Mouse (Mus musculus): ENCODE measurements around the gene Akap17b.
"Not testable (repeated sequence)": the region's sequence is repeated elsewhere in the genome, so short reads cannot be mapped to it uniquely, and the experiment has no call there.

The Akap17b gene

DNA sequence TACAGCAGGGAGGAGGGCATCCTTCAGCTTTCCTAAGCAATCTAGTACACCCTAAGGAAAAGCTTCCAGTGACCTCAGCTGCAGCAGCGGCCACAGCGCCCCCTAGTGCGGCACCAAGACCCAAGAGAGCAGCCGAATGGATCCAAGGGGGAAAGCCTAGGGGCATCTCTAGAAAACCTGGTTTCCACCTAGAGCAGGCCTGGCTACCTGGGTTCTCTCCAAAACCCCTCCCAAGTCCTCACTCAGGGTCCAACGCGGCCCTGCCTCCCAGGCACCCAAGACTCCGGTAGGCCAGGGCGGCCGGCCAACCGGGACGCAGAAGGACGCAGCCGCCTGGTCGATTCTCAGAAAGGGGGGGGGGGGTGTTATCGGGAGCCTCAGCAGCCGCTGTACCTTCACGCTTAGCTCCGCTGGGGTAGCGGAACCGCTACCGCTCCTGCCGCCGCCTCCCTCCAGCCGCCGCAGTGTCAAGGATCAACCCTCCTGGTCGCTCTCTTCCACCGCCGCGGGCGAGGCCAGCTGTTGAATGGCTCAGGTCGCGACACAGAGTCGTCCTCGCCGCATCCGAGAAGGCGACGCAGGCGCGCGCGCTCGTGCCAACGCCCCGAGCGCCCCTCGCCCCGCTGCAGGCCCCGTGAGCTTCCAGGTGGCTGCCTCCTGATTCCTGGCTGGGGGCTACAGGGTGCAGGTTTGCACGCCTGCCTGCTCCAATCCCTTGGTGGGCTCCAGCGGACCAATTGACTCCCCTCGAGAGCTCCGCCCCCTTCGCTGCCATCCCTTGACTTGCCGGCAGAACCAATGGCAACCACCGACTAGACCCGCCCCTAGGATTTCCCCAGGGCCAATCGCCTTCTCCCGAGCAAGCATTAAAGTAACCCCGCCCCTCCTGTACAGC lies at the start of gene Akap17b:
TSS of gene Akap17b (minus strand) at position 739 of the 895 bp plus-strand sequence.
- DNase-seq (ENCODE audit: low spot score in 2 of 2) = peak; percentile 79 to 81

DNA sequence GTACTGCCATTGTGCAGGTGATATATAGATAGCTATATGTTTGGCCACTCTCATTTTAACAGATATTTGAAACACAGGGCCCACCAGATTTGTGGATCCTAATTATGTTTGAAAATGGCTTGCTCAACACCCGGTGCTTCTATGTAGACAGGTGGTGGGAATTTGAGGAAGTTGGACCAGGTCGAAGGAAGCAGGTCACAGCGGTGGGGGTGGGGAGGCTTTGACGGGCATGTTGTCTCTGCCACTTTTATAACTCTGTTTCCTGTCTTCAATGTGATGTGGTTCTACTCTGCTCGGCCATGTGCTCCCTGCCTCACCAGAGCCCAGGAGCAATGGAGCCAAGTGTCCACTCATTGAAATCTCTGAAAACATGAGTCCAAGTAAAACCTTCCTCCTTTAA lies 46.2 kb upstream of the Akap17b start:
- DNase-seq (ENCODE audit: low spot score in 2 of 2) = no peak

DNA sequence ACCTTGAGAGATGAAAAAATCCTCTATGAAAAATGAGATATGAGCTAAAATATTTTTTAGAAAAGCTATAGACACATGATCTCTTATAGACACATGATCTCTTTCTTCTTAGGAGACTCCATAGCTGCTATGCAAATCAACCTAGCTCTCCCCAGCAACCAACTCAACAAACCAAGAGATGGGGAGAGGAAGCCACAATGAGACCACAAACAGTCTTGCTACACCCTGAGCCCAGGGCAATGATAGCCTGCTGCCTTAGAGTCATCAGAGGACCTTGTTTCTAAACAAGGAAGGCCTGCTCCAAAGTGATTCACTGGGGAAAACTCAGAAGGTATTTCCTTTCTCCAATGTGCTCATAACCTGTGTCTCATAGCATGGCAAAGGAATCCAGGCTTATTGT lies 44.5 kb upstream of the Akap17b start:
- no peak for DNase-seq (ENCODE audit: low spot score in 2 of 2)

DNA sequence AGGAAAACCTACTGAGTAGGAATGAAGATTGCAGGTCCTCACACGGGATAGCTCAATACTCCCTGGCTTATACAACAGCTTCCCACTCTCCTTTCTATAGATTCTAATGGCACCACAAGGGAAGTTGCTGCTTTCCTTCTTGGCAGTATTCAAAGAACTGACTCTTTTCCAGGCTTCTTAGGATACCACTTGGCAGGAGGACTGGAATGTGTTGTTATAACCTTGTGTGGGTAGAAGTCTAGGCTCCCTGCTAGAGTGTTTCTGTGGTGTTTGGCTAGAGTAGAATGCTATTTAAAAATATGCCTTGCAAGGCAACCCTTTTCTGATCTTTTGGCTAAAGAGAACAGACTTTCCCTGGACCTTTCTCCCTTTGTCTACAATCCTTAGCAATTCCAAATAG lies 31.6 kb upstream of the Akap17b start:
- DNase-seq (ENCODE audit: low spot score in 2 of 2) = no peak

DNA sequence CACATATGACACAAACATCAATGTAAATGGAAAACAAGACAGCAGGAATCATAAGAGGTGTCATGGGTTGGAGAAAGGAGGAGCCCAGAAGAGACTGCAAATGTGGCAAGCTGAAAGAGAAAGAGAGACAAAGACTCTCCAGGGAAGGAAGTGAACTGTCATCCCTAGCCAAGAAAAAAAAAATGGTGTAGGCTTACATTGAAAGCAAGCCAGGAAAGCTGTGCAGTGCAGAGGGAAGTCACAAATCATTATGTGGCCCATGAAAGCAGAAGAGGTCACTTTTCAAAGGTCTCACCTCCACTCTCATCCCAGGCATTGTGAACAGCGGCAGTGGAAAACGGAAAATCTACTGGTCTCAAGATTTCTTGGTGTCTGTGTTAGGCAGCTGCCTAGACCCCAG lies 27.5 kb upstream of the Akap17b start:
- no peak for DNase-seq (ENCODE audit: low spot score in 2 of 2)

DNA sequence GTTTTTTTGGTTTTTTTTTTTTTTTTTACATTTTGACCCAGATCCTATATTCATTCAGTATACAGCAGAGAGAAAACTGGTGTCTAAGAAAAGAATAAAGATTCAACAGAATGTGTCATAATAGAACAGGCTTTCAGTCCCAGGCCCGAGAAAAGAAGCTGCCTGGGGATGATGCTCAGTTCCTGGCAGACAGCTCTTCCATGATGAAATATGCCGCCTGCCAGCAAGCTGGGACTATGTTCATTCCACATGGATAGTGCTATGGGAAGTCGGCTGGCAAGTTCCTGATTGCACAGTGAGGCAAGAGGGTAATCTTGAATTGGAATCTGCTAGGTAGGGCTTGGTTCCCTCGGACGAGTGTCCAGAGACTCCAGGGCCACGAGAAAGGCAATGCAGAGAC lies 5.1 kb downstream of the Akap17b start:
- DNase-seq (ENCODE audit: low spot score in 2 of 2) = peak in 1 of 2 experiments; percentile 12

DNA sequence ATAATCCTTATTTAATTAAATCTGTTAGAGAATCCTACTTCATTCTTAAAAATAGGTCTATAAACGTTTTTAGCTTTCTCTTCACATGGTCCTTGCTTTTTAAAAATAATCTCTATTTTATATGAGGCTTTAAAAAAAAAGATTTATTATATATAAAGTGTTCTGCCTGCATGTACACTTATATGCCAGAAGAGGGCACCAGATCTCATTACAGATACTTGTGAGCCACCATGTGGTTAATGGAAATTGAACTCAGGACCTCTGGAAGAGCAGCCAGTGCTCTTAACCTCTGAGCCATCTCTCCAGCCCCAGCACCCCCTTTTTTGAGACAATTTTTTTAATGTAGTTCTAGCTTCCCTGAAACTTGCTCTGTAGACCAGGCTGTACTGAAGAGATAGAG lies 14.4 kb downstream of the Akap17b start:
- no peak for DNase-seq (ENCODE audit: low spot score in 2 of 2)

DNA sequence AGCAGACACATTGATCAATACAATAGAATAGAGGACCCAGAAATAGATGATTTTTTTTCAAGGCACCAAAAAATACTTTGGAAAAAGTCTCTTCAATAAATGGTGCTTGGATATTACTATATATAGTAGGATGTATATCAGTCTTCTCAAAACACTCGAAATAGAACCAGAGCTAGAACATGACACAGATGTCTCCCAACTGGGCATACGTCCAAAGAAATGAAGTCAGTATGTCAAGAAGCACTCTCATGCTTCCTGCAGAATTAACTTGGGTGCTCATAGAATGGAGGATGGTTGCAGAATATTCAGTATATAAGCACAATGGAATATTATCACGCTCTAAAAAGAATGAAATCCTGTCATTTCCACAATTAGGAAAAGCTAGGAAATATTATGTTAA lies 17.1 kb downstream of the Akap17b start:
- DNase-seq (ENCODE audit: low spot score in 2 of 2) = no peak

DNA sequence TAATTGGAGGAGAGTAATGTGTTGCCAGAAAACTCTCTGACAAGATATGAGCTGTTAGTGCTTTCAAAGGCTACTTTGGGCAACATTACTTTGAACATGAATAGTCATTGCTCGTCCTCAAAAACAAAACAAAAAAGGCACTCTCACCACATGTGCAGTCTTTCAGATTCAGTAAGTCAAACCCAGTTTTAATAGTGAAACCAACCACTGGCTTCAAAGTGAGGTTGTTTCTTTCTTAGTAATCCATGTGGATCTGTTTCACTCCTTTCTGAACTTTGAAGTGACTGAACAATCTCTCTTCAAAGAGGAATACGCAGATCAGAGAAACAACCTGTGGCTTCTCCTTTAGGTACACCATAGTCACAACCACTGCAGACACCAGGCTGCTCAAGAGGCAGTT lies 36.1 kb downstream of the Akap17b start:
- DNase-seq (ENCODE audit: low spot score in 2 of 2) = no peak

DNA sequence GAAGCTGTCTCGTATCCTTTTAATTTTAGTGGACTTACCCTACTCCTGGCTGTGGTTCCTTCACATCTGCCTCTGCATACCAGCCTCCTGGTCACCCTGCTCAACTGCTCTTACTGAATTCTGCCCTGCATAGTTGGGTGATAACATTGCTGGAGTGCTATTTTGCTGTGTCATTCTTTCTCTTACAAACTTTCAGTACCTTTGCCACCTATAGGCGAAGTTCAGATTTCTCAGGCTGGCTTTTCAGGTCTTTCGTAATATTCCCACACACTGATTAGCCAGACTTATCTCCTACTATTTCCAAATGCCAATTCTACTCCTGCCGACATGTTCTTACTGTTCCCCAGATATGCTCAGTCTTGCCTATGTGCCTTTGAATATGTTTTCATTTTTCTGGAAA lies 41.2 kb downstream of the Akap17b start:
- DNase-seq (ENCODE audit: low spot score in 2 of 2) = no peak

DNA sequence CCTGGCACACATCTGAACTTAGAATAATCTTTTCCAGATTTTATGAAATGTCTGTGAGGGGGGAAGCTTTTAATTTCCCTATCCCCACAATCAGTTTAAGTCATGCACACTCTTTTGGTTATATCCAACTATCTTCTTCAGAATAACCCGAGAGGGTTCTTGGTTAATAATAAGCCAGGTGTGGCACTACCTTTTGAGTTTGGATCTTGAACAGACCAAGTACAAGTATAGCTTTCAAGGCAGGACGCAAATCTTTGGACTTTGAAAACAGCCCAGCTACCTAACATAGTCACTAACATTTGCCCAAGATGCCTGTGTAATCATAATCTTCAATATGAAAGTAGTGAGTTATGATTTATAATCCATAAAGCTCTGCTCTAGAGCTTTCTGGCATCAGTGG lies 42.3 kb downstream of the Akap17b start:
- no peak for DNase-seq (ENCODE audit: low spot score in 2 of 2)

DNA sequence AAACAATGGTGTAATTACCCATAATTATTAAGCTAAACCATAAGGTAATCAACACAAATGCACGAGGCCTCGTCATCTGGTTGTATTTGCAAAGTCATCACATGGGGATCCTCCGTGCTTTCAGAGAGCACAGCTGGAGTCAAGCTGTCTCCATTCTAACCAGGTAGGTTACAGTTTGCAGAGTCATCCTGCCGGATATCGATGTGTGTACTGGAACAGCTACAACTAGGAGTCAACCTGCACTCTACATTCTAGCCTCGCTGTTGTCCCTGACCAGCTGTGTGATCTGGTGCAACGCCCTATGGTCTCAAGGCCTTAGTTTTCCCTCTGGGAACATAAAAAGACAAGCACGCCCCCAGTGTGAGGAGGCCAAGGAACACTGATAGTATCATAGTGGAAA lies 45.1 kb downstream of the Akap17b start:
- no peak for DNase-seq (ENCODE audit: low spot score in 2 of 2)

DNA sequence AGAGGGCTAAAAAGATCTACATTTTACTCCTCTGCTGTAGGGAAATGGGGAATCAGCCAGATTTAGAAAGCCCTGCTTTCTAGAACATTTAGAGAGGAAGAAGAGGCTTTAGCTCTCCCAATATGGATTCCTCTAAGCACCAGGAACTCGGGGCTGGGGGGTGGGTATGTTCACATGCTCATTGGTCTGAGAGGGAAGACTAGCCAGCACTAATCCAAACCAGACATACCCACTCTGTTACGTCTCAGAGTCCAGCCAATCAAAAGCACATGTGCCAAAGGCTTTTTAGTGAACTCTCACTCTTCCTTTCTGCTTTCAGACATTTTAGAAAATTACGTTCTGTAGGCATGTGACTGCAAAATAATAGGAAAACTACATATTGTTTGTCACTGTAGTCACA lies 45.5 kb downstream of the Akap17b start:
- DNase-seq (ENCODE audit: low spot score in 2 of 2) = no peak

DNA sequence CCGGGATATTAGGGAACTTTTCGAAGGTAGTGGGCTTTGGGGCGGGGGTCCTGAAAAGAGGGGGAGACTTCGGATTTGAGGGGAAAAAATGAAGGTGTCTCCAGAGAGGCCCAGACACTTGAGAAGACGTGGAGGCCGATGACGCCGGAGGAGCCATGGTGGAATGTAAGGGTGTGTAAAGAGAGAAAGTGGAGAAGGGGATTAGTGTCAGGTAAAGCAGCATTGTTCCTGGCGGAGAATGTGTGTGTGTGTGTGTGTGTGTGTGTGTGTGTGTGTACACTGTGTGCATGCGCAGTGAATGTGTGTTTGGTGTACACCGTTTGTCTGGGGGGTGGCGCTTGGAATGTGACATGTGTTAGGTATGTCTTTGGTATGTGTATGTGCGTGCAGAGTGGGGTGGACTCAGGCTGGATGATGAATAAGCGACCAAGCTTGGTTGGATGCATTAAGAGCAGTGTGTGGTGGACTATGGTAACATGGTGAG lies 46.3 kb downstream of the Akap17b start:
- peak; percentile 19 to 20 for DNase-seq (ENCODE audit: low spot score in 2 of 2)

DNA sequence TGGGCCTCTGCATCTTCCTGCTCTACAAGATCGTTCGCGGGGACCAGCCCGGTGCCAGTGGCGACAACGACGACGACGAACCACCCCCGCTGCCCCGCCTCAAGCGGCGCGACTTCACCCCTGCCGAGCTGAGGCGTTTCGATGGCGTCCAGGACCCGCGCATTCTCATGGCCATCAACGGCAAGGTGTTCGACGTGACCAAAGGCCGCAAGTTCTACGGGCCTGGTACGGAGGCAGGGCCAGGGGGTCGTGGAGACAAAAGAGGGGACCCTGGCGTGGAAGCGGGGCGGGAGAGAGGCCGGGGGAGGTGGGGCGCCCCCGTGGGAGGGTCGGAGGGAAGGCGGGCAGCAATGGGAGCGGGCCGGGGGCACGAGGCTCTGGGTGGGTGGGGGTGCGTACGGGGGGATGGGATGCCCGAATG lies 46.8 kb downstream of the Akap17b start:
- DNase-seq (ENCODE audit: low spot score in 2 of 2) = no peak

DNA sequence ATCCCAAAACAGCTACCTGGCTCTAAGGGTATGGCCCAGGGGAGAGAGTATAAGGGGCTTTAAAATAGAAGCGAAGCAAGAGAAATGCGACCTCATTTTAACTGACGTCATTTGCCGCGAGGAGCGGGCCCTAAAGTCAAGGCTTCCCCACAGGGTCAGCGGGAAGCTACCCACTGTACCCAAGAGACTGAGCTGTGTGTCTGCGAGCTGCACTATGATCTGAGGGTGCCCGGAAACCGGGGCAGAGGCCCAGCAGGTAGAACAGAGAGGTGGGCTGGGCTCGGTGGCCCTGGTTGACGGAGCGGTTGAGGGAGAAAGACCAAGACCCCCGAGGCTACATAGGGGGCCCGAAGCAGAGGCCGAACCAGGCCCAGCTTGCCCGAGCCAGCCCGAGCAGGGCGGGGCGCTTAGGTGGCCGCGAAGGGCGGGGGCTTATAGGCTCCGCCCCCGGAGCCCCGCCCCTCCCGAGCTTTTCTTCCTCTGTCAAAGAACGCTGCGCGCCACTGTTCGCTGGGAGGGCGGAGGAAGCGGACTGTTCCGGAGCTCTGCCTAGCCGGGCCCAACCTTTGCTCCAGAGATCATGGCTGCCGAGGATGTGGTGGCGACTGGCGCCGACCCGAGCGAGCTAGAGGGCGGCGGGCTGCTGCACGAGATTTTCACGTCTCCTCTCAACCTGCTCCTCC lies 47.3 kb downstream of the Akap17b start, which contains the start of gene Pgrmc1:
TSS of gene Pgrmc1 (plus strand) at position 500 of the 683 bp plus-strand sequence.
- peak; percentile 47 to 77 for DNase-seq (ENCODE audit: low spot score in 2 of 2)

DNA sequence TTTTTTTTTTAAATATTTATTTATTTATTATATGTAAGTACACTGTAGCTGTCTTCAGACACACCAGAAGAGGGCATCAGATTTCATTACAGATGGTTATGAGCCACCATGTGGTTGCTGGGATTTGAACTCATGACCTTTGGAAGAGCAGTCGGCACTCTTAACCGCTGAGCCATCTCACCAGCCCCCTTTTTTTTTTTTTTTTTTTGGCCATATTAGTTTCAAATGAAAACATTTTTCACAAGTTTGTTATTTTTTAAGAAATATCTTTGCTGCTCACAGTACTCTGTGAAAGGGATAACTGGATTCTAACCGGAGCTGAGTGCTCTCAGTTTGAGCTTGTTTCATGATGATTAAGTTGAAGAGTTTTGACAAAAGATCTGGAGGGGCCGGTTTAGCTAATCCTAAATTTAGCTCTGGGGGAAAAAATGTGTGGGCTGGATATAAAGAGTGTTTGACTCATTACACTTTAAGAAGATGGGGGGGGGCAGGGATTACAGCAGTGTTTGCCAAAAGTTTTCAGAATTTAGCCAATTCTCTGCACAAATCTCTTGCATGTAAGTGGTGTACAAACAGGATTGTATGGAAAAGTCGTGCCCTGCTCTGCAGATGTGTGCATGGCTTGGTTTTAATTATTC lies 48.6 kb downstream of the Akap17b start:
- DNase-seq (ENCODE audit: low spot score in 2 of 2) = not testable (repeated sequence)

DNA sequence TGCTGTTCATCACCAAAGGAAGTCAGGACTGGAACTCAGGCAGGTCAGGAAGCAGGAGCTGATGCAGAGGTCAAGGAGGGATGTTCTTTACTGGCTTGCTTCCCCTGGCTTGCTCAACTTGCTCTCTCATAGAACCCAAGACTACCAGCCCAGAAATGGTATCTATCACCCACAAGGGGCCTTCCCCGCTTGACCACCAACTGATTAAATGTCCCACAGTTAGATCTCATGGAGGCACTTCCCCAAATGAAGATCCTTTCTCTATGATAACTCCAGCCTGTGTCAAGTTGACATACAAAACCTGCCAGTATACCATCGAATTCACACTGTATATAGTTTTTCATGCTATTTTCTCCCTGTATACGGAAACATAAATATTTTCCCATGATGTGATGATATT lies 49.9 kb downstream of the Akap17b start:
- DNase-seq (ENCODE audit: low spot score in 2 of 2) = no peak

DNA sequence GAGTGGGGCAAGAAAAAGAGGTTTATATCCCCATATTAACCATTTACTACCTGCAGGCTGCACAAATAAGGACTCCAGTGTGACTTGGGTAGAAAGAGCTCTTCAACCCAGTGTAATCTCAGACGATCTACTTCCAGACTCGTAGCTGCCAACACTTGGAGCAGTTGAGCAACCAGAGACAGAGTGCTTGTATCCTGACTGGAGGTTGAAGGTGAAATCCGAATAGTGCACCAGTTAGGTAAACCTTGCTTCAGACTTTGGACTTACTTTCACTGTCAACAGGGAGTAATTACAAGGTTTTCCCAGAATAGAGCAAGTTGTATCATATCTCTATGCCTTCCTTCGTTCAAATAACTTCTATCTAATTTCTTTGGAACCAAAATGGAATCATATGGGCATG lies 53.7 kb downstream of the Akap17b start:
- DNase-seq (ENCODE audit: low spot score in 2 of 2) = no peak

DNA sequence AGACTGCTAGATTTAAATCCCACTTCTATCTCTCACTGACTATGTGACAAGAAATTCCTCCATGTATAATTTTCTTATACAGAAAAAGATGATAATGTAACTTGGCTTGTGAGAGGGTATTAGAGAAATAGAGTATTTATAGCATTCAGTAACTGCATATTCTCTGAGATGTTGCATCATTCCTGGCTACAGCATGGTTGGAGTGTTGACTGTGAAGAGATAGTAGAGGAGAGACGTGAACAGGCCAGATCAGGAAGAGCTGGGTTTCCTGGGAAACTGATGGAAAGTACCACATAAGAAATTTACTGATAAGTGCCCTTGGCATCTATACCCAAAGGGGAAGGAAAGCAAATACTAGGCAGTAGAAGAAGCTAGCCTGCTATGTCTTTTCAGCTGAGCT lies 54.1 kb downstream of the Akap17b start:
- DNase-seq (ENCODE audit: low spot score in 2 of 2) = no peak

DNA sequence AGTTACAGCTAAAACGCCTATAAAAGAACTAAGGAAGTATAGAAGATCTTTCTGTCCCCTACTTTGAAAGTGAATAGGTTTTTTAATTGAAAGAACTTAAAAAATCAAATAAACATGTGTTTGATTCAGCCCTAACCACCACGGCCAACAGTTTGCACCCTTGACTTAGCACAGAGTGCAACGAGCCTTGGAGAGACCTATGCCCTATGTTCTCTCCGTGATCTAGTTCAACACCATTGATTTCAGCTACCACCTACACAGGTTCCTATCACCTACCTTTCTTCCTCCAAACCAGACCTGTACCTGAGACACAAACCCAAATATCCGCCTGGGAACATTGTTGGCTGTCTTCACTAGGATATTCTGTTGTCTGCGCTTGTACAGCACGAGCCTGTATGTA lies 54.9 kb downstream of the Akap17b start:
- no peak for DNase-seq (ENCODE audit: low spot score in 2 of 2)
